Mouse (Mus musculus) brain, embryonic 14.5 days (tissue): ENCODE measurements around the gene Cisd1.

ENCODE experiments used
- CTCF ChIP-seq: fragments of 200-500 bp; IDR thresholded peaks from 2 replicates; pipeline ENCODE4 v1.5.1; 2012; ENCODE audit warnings: inconsistent platforms, mild to moderate bottlenecking, moderate library complexity, borderline replicate concordance; ENCODE audit not compliant: insufficient read depth, insufficient read length; ENCODE audit errors: extremely low read depth
- POLR2A ChIP-seq: fragments of 200-500 bp; IDR thresholded peaks from 2 replicates; pipeline ENCODE4 v1.6.1; 2012; ENCODE audit warnings: mild to moderate bottlenecking, inconsistent platforms, borderline replicate concordance; ENCODE audit not compliant: poor library complexity, insufficient read depth, insufficient read length, severe bottlenecking; ENCODE audit errors: extremely low read depth

DNA sequence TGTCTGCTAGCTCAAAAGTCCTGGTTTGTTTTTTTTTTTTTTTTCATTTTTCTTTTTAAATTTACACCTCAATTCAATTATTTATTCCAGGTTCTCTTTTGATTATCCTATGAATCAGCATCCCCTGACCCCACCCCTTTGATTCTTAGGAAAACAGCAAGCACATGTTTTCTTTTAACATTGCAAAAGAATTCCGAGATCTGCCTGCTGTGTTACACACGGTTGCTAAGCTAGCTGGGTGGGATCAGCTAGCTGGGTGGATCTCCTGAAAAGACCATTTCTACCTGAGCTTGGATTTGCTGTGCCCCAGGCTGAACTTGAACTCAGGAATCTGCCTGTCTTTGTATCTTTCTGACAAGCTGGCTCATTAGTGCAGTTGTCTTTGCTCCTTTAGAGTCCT lies 1.4 kb upstream of the Cisd1 start:
- TF ChIP-seq POLR2A (no peak), CTCF (no peak)
